Mouse (Mus musculus) A20 (cell line): Measurements from ENCODE around the gene Map2k5.

Experiments used
- DNase-seq: peaks from one replicate; pipeline ENCODE4 v3.0.0-alpha.2; 2011; ENCODE audit warnings: low read depth, low spot score

Gene Map2k5

DNA sequence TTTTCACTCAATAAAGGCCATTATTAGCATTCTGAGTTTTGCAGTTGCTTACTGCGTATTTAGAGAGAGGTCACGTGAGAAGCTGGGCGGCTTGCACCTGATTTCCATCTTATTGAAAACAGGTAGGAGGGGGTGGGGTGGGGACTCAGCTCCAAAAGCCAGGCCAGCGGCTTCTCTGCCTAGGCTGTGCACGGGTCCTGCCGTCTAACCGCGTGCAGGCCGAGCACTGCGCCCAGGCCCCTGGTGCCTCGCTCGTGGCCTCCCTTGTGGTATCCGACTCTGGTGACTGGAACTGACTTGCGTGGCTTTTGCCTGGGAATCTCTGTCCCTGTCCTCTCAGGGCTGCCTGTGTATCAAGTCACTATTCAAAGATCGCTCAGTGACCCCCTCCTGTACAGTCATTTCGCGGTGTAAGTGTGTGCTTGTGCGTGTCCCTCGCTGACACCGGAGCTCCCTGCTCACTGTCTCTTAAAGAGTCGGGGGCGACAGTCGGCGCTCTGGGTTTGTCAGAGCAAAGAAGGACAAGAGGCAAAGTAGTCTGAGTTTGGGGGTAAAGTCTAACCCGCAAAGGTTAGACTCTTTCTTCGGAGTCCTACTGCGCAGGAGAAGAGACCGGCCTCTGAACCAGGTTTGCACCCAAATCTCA is 245.6 kb downstream of the Map2k5 start:
- peak; percentile 79 for DNase-seq

GRCm38 (mm10) chr9:63129641-63130041 is 248.1 kb downstream of the Map2k5 start:
- no peak for DNase-seq

DNA sequence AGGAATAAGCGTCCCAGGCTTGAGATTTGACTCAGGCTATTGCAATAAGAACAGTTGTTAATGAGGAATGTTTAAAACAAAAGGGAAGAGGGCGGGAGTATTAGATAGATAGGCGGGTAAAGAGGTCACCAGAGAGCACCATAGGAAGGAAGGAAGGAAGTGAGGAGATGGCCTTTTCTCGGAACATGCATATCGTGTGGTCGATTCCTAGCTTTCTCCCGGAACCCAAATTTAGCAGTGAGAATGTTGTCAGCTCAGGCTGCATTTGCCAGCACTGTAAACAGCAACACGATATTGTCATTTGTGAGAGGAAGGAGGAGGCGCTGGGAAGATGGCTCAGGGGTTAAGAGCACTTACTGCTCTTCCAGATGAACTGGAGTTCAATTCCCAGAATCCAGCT is 253.2 kb downstream of the Map2k5 start:
- DNase-seq = no peak

DNA sequence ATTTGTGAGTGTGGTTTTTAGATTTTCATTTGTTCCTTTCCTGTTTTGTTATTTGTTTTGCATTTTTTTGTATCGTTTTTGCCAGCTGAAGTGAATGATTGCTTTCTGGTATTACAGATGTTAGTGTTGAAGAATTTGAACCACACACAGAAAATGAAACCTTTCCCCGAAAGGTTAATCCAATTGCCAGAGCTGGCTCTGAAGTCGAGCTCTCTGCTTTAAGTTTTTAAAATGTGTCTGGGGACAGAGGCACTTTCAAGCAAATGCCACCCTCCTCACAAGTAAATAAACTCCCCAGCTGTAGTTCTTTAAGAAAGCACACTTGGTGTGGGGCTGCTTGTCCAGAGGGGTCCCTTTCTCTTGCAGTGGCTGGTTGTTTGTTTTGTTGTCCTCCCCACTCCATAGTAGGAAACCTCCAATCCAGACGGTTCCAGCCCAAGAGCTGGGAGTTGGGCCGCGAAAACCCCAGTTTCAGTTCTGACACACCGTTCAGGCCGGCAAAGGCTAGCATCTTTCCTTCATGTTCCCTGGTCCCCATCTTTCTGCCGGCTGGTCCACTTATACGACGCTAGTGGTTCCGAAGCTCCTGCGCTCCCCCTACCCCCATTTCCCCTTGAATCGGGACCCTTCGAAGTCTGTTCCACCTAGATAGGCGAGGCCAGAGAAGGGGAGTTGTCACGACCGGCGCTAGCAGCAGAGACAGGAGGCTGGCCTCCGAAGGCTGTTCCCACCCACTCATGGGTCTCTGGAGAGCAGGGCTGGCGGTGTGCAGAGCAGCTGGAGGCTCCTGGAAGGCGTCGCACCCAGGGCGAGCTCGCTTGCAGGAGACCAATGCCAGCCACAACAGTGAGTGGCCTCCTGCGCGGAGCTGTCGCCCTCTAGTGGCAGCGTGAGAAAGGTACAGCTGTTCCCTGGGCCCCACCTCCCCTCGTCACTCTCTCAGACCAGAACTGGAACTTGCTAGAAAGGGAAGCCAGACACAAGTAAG is 254.0 kb downstream of the Map2k5 start:
- DNase-seq = peak; percentile 90

DNA sequence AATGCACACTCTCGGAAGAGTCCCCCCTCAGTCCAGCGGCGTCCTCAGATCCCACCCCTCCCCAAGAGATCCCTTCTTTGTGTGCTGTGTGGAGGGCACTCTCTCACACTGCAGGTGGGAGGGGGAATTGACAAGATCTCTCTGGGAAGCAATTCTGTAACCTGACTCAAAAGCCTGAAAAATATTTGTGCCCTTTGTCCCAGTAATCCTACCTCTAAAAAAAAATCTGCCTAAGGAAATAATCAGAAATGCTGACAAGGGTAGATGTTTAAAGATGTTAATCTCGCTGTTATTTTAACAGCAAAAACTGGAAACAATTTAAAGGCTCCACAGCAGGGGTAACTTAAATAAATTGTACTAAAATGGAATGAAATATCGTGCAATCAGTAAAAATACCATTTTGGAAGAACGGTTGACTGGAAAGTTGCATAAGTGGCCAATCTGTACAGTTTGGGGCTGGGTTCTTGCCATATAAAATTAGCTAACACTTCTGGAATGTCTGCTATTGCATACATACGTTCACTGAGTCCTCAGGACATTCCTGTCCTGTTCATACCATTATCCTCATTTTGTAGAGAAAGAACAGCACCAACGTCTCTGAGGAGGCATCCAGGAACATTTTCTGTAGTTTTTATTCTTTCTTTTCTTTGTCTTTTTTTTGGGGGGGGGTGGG is 255.4 kb downstream of the Map2k5 start:
- no peak for DNase-seq

- DNase-seq = no peak
These were observed 259.3 kb downstream of the Map2k5 start for GRCm38 (mm10) chr9:63118385-63118784.
